Mouse (Mus musculus): ENCODE data around the gene Cbfa2t3. TPM values are rescaled to one million over a fixed set of nuclear protein-coding genes. Genes with fewer than 3 reads are reported as not detected.

Cbfa2t3 gene
- polyA plus RNA-seq, 1 experiment from 2014 or later, result 12.2 TPM

- peaks cover 4% of the 10 kb centered on the region; the same call in 1 of the 2 replicates for H3K27me3 ChIP-seq
- H3K36me3 ChIP-seq (replicated peaks), result no peaks in the 10 kb centered on the region
- peaks cover 2% of the 10 kb centered on the region for H3K4me1 ChIP-seq
- H3K4me2 ChIP-seq, result no peak overlapping the region
- WGBS, result 79% methylated on average over 13 of the region's 13 CpGs
- H3K4me3 ChIP-seq (replicated peaks), result no peak overlapping the region
- ATAC-seq (ENCODE audit: low FRiP score), result no peak
- H3K9me3 ChIP-seq, result no peaks in the 10 kb centered on the region
- no peak overlapping the region for H3K9ac ChIP-seq
- no peak overlapping the region for H3K27ac ChIP-seq
Observed at GRCm38 (mm10) chr8:122700628-122701027, 1.7 kb upstream of the Cbfa2t3 start.

GRCm38 (mm10) chr8:122698254-122698768 is 598 bp downstream of the Cbfa2t3 start:
- Histone ChIP-seq H3K9ac (no peak overlapping the region), H3K9me3 (no peaks in the 10 kb centered on the region), H3K27me3 (peaks cover 8% of the 10 kb centered on the region; the same call in 1 of the 2 replicates), H3K4me1 (no peaks in the 10 kb centered on the region; the same call in 1 of the 2 replicates), H3K4me3 (replicated peaks) (no peak overlapping the region), H3K4me2 (no peak overlapping the region), H3K36me3 (replicated peaks) (no peaks in the 10 kb centered on the region), H3K27ac (no peak overlapping the region)
- WGBS, result 85% methylated on average over 5 of the region's 5 CpGs
- no peak for ATAC-seq (ENCODE audit: low FRiP score)

GRCm38 (mm10) chr8:122697586-122697985 is 1.3 kb downstream of the Cbfa2t3 start:
- Histone ChIP-seq H3K4me2 (no peak overlapping the region), H3K4me3 (replicated peaks) (no peak overlapping the region)

GRCm38 (mm10) chr8:122697181-122697581 is 1.7 kb downstream of the Cbfa2t3 start:
- WGBS, result 84% methylated on average over 3 of the region's 3 CpGs
- peaks cover 10% of the 10 kb centered on the region; the same call in 1 of the 2 replicates for H3K27me3 ChIP-seq
- H3K36me3 ChIP-seq (replicated peaks), result no peaks in the 10 kb centered on the region
- no peak overlapping the region for H3K4me2 ChIP-seq
- no peak overlapping the region for H3K4me3 ChIP-seq (replicated peaks)
- no peaks in the 10 kb centered on the region for H3K9me3 ChIP-seq
- no peak overlapping the region for H3K27ac ChIP-seq
- no peak overlapping the region for H3K9ac ChIP-seq
- no peak for ATAC-seq (ENCODE audit: low FRiP score)
- no peaks in the 10 kb centered on the region; the same call in 1 of the 2 replicates for H3K4me1 ChIP-seq

More at GRCm38 (mm10) chr8:122697586-122697985, 1.3 kb downstream of the Cbfa2t3 start:
- no peaks in the 10 kb centered on the region; the same call in 1 of the 2 replicates for H3K4me1 ChIP-seq
- no peaks in the 10 kb centered on the region for H3K36me3 ChIP-seq (replicated peaks)
- H3K9me3 ChIP-seq, result no peaks in the 10 kb centered on the region
- 86% methylated on average over 6 of the region's 6 CpGs for WGBS
- H3K27me3 ChIP-seq, result peaks cover 8% of the 10 kb centered on the region; the same call in 1 of the 2 replicates
- H3K9ac ChIP-seq, result no peak overlapping the region
- no peak overlapping the region for H3K27ac ChIP-seq
- ATAC-seq (ENCODE audit: low FRiP score), result no peak

- ATAC-seq (ENCODE audit: low FRiP score), result no peak
- Histone ChIP-seq H3K9ac (no peak overlapping the region), H3K27me3 (0 out of 2 replicates have a peak, but pooled peaks cover 11% of the 10 kb centered on the region), H3K4me1 (no peaks in the 10 kb centered on the region; the same call in 1 of the 2 replicates), H3K36me3 (replicated peaks) (no peaks in the 10 kb centered on the region), H3K4me2 (no peak overlapping the region), H3K4me3 (replicated peaks) (no peak overlapping the region), H3K9me3 (no peaks in the 10 kb centered on the region), H3K27ac (no peak overlapping the region)
- WGBS, result 74% methylated on average over 7 of the region's 7 CpGs
Observed at GRCm38 (mm10) chr8:122695438-122696042, 3.4 kb downstream of the Cbfa2t3 start.

- ATAC-seq (ENCODE audit: low FRiP score), result no peak
- Histone ChIP-seq H3K36me3 (replicated peaks) (no peaks in the 10 kb centered on the region), H3K9ac (no peak overlapping the region), H3K27ac (no peak overlapping the region), H3K4me2 (no peak overlapping the region), H3K27me3 (peaks cover 22% of the 10 kb centered on the region; the same call in 1 of the 2 replicates), H3K4me1 (peaks cover 1% of the 10 kb centered on the region; the same call in 1 of the 2 replicates), H3K4me3 (replicated peaks) (no peak overlapping the region), H3K9me3 (no peaks in the 10 kb centered on the region)
- 78% methylated on average over 8 of the region's 8 CpGs for WGBS
Observed at GRCm38 (mm10) chr8:122692152-122692551, 6.8 kb downstream of the Cbfa2t3 start.

GRCm38 (mm10) chr8:122691018-122691417 is 7.9 kb downstream of the Cbfa2t3 start:
- 86% methylated on average over 6 of the region's 6 CpGs for WGBS
- Histone ChIP-seq H3K9me3 (no peaks in the 10 kb centered on the region), H3K27me3 (peaks cover 23% of the 10 kb centered on the region; the same call in 1 of the 2 replicates), H3K4me2 (no peak overlapping the region), H3K27ac (no peak overlapping the region), H3K4me3 (replicated peaks) (no peak overlapping the region), H3K36me3 (replicated peaks) (no peaks in the 10 kb centered on the region), H3K9ac (no peak overlapping the region), H3K4me1 (peaks cover 11% of the 10 kb centered on the region; the same call in 1 of the 2 replicates)
- no peak for ATAC-seq (ENCODE audit: low FRiP score)

- Histone ChIP-seq H3K27ac (no peak overlapping the region), H3K36me3 (replicated peaks) (no peaks in the 10 kb centered on the region), H3K9ac (no peak overlapping the region), H3K4me2 (no peak overlapping the region), H3K9me3 (no peaks in the 10 kb centered on the region), H3K4me1 (peaks cover 11% of the 10 kb centered on the region; the same call in 1 of the 2 replicates), H3K27me3 (peaks cover 26% of the 10 kb centered on the region; the same call in 1 of the 2 replicates), H3K4me3 (replicated peaks) (no peak overlapping the region)
- 86% methylated on average over 1 of the region's 1 CpGs for WGBS
- ATAC-seq (ENCODE audit: low FRiP score), result no peak
Observed at GRCm38 (mm10) chr8:122689315-122689714, 9.6 kb downstream of the Cbfa2t3 start.

- no peaks in the 10 kb centered on the region for H3K9me3 ChIP-seq
- H3K4me3 ChIP-seq (replicated peaks), result no peak overlapping the region
- H3K27ac ChIP-seq, result no peak overlapping the region
- H3K27me3 ChIP-seq, result peaks cover 29% of the 10 kb centered on the region
- no peak overlapping the region for H3K9ac ChIP-seq
- no peaks in the 10 kb centered on the region for H3K36me3 ChIP-seq (replicated peaks)
- ATAC-seq (ENCODE audit: low FRiP score), result no peak
- H3K4me2 ChIP-seq, result no peak overlapping the region
- H3K4me1 ChIP-seq, result peaks cover 11% of the 10 kb centered on the region; the same call in 1 of the 2 replicates
- WGBS, result 67% methylated on average over 9 of the region's 9 CpGs
Observed at GRCm38 (mm10) chr8:122686879-122687278, 12.0 kb downstream of the Cbfa2t3 start.

GRCm38 (mm10) chr8:122685097-122685861 is 13.6 kb downstream of the Cbfa2t3 start:
- ATAC-seq (ENCODE audit: low FRiP score), result no peak
- Histone ChIP-seq H3K27me3 (peaks cover 41% of the 10 kb centered on the region), H3K4me3 (replicated peaks) (no peak overlapping the region), H3K4me2 (no peak overlapping the region), H3K27ac (no peak overlapping the region), H3K9me3 (no peaks in the 10 kb centered on the region), H3K9ac (no peak overlapping the region), H3K36me3 (replicated peaks) (no peaks in the 10 kb centered on the region), H3K4me1 (peaks cover 16% of the 10 kb centered on the region)
- WGBS, result 84% methylated on average over 19 of the region's 19 CpGs

GRCm38 (mm10) chr8:122682820-122683219 is 16.1 kb downstream of the Cbfa2t3 start:
- Histone ChIP-seq H3K27ac (no peak overlapping the region), H3K4me3 (replicated peaks) (no peak overlapping the region), H3K9me3 (no peaks in the 10 kb centered on the region), H3K36me3 (replicated peaks) (no peaks in the 10 kb centered on the region), H3K27me3 (peaks cover 59% of the 10 kb centered on the region), H3K9ac (no peak overlapping the region), H3K4me2 (no peak overlapping the region), H3K4me1 (peaks cover 32% of the 10 kb centered on the region)
- WGBS, result 90% methylated on average over 11 of the region's 11 CpGs
- no peak for ATAC-seq (ENCODE audit: low FRiP score)

GRCm38 (mm10) chr8:122680171-122680570 is 18.7 kb downstream of the Cbfa2t3 start:
- Histone ChIP-seq H3K4me3 (replicated peaks) (no peak overlapping the region), H3K4me1 (peaks cover 40% of the 10 kb centered on the region), H3K9ac (no peak overlapping the region), H3K4me2 (no peak overlapping the region), H3K36me3 (replicated peaks) (no peaks in the 10 kb centered on the region), H3K9me3 (no peaks in the 10 kb centered on the region), H3K27me3 (peaks cover 77% of the 10 kb centered on the region), H3K27ac (0 out of 2 replicates have a peak overlapping the region, but pooled peaks have one; percentile 37)
- ATAC-seq (ENCODE audit: low FRiP score), result no peak
- WGBS, result 36% methylated on average over 7 of the region's 7 CpGs
